Mouse (Mus musculus): ENCODE data around the gene Tmem177. TPM values are rescaled to one million over a fixed set of nuclear protein-coding genes. Genes with fewer than 3 reads are reported as not detected.
A peak's percentile ranks its signal among the peaks of the same experiment; 100 is the strongest.

Gene Tmem177
- polyA plus RNA-seq, 1 experiment: 7.5 TPM

DNA sequence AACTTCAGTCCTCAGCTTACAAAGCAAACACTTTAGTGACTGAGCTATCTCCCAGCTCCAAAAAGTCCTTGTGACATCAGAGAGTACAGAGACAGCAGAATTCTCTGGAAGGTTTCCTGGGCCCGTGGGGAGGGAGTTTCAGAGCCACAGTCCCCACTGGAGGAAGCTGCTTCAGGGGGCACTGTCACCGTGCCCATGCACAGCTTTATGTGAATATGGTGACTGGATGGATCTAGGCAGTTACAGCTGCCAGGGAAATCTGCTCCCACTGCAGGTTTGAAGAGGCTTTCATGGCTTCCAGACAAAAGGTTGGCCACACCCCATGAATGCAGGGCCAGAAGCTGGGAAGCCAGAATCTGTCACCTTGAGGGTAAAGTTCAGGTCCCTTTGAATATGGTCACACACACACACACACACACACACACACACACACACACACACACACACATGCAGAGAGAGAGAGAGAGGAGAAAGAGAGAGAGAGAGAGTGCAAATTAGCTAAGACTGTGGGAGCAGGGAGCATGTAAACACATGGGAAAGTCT lies 5.7 kb downstream of the Tmem177 start:
- TF ChIP-seq POLR2A (IDR thresholded peaks at IDR 0.05; ENCODE audit: control insufficient read depth, extremely low read depth, insufficient read depth, low read length, poor library complexity) (no peak), CTCF (IDR thresholded peaks at IDR 0.05; ENCODE audit: borderline replicate concordance, control insufficient read depth, extremely low read depth, insufficient read depth, low read length, poor library complexity) (no peak)
- H3K4me3 ChIP-seq (ENCODE audit: control insufficient read depth, insufficient read depth, low read length): no peak overlapping the region
- H3K27ac ChIP-seq (ENCODE audit: control insufficient read depth, insufficient read depth, low read length): no peak overlapping the region
- no peaks in the 10 kb centered on the region for H3K27me3 ChIP-seq (ENCODE audit: control insufficient read depth, insufficient read depth, low read length)
- WGBS: 97% methylated on average over 2 of the region's 2 CpGs
- H3K4me1 ChIP-seq (replicated peaks; ENCODE audit: control insufficient read depth, insufficient read depth, low read length): no peaks in the 10 kb centered on the region; the same call in 1 of the 2 replicates
- H3K36me3 ChIP-seq (ENCODE audit: control insufficient read depth, insufficient read depth, low read length): no peaks in the 10 kb centered on the region
- DNase-seq: no peak

GRCm38 (mm10) chr1:119903231-119903620 lies 9.8 kb downstream of the Tmem177 start:
- 60% methylated on average over 6 of the region's 6 CpGs for WGBS
- TF ChIP-seq POLR2A (IDR thresholded peaks at IDR 0.05; ENCODE audit: control insufficient read depth, extremely low read depth, insufficient read depth, low read length, poor library complexity): no peak
- TF ChIP-seq CTCF (IDR thresholded peaks at IDR 0.05; ENCODE audit: borderline replicate concordance, control insufficient read depth, extremely low read depth, insufficient read depth, low read length, poor library complexity): no peak
- H3K27ac ChIP-seq (ENCODE audit: control insufficient read depth, insufficient read depth, low read length): no peak overlapping the region

GRCm38 (mm10) chr1:119902551-119903230 lies 10.3 kb downstream of the Tmem177 start:
- Histone ChIP-seq H3K36me3 (ENCODE audit: control insufficient read depth, insufficient read depth, low read length) (no peaks in the 10 kb centered on the region), H3K27ac (ENCODE audit: control insufficient read depth, insufficient read depth, low read length) (no peak overlapping the region), H3K4me3 (ENCODE audit: control insufficient read depth, insufficient read depth, low read length) (no peak overlapping the region), H3K4me1 (replicated peaks; ENCODE audit: control insufficient read depth, insufficient read depth, low read length) (no peaks in the 10 kb centered on the region), H3K27me3 (ENCODE audit: control insufficient read depth, insufficient read depth, low read length) (no peaks in the 10 kb centered on the region)
- WGBS: 78% methylated on average over 8 of the region's 8 CpGs
- DNase-seq: no peak
- TF ChIP-seq POLR2A (IDR thresholded peaks at IDR 0.05; ENCODE audit: control insufficient read depth, extremely low read depth, insufficient read depth, low read length, poor library complexity) (no peak), CTCF (IDR thresholded peaks at IDR 0.05; ENCODE audit: borderline replicate concordance, control insufficient read depth, extremely low read depth, insufficient read depth, low read length, poor library complexity) (no peak)

More at GRCm38 (mm10) chr1:119903231-119903620, 9.8 kb downstream of the Tmem177 start:
- DNase-seq: no peak
- Histone ChIP-seq H3K4me3 (ENCODE audit: control insufficient read depth, insufficient read depth, low read length) (no peak overlapping the region), H3K4me1 (replicated peaks; ENCODE audit: control insufficient read depth, insufficient read depth, low read length) (no peaks in the 10 kb centered on the region), H3K27me3 (ENCODE audit: control insufficient read depth, insufficient read depth, low read length) (no peaks in the 10 kb centered on the region), H3K36me3 (ENCODE audit: control insufficient read depth, insufficient read depth, low read length) (no peaks in the 10 kb centered on the region)

DNA sequence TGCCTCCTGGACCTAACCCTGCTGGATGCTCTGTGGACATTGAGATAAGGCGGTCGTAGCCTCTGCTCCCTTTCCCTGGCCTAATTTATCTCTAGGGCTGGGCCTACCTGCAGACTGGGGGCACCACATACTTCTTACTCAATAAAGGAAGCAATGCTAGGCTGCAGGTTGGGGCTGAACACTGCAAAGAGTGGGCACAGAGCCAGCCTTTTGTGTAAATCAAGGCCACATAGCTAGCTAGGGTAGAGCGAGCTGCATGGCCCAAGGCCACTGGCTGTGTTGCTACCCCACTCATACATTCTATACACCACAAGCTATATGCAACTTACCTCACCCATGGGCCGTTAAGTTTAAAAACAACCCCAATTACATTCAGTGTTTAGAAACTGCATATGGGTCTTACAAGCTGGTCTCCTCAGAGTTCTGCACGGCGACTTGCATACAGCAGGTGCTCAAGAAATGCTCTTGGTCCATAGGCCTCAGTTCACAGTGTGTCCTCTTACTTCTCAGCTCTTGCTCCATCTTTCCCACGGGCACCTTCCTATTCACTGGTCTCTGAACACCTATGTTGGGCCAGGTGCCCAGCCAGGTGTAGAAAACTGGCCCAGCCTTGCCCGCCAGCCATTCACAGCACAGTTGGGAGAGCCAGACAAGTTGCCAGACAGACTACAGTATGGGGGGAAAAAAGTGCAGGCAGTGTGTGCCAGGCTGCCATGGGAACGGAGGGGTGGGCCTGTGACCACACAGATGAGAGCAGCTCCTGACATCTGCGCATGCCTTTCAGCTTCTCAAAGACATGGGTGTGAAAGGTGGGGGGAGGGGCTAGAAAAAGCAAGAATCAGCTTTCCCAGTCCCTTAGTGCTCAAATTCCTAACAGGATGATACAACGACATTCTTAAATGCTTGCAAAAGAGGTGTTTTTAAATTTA lies 13.5 kb downstream of the Tmem177 start:
- H3K36me3 ChIP-seq (ENCODE audit: control insufficient read depth, insufficient read depth, low read length): no peaks in the 10 kb centered on the region
- no peaks in the 10 kb centered on the region for H3K4me1 ChIP-seq (replicated peaks; ENCODE audit: control insufficient read depth, insufficient read depth, low read length)
- WGBS: 91% methylated on average over 11 of the region's 11 CpGs
- DNase-seq: no peak
- TF ChIP-seq POLR2A (IDR thresholded peaks at IDR 0.05; ENCODE audit: control insufficient read depth, extremely low read depth, insufficient read depth, low read length, poor library complexity) (no peak), CTCF (IDR thresholded peaks at IDR 0.05; ENCODE audit: borderline replicate concordance, control insufficient read depth, extremely low read depth, insufficient read depth, low read length, poor library complexity) (no peak)
- H3K27me3 ChIP-seq (ENCODE audit: control insufficient read depth, insufficient read depth, low read length): no peaks in the 10 kb centered on the region
- H3K27ac ChIP-seq (ENCODE audit: control insufficient read depth, insufficient read depth, low read length): no peak overlapping the region
- H3K4me3 ChIP-seq (ENCODE audit: control insufficient read depth, insufficient read depth, low read length): no peak overlapping the region

- H3K36me3 ChIP-seq (ENCODE audit: control insufficient read depth, insufficient read depth, low read length): no peaks in the 10 kb centered on the region
- no peak overlapping the region for H3K4me3 ChIP-seq (ENCODE audit: control insufficient read depth, insufficient read depth, low read length)
- TF ChIP-seq CTCF (IDR thresholded peaks at IDR 0.05; ENCODE audit: borderline replicate concordance, control insufficient read depth, extremely low read depth, insufficient read depth, low read length, poor library complexity): peak; percentile 96
- no peak for TF ChIP-seq POLR2A (IDR thresholded peaks at IDR 0.05; ENCODE audit: control insufficient read depth, extremely low read depth, insufficient read depth, low read length, poor library complexity)
- no peaks in the 10 kb centered on the region for H3K27me3 ChIP-seq (ENCODE audit: control insufficient read depth, insufficient read depth, low read length)
- 48% methylated on average over 6 of the region's 6 CpGs for WGBS
- no peaks in the 10 kb centered on the region for H3K4me1 ChIP-seq (replicated peaks; ENCODE audit: control insufficient read depth, insufficient read depth, low read length)
- peak; percentile 65 for DNase-seq
- H3K27ac ChIP-seq (ENCODE audit: control insufficient read depth, insufficient read depth, low read length): no peak overlapping the region
Measured at GRCm38 (mm10) chr1:119894936-119895335, 18.1 kb downstream of the Tmem177 start.

DNA sequence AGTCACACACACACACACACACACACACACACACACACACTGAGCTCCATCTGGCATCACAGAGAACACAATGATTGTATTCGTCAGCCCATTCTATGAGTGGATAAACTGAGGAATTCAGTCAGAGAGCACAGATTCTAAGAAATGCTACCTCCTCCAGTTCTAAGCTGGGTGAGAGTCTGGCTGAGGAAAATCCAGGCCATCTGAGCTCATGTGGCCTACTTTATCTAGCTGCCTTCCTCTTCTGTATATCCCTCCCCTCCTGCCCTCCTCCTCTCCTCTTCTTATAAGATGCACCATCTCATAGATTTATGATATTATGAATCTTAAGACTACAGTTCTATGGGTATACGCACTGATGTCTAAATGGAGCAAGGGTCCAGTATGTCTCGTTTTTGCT lies 19.4 kb downstream of the Tmem177 start:
- H3K27ac ChIP-seq (ENCODE audit: control insufficient read depth, insufficient read depth, low read length): no peak overlapping the region
- no peaks in the 10 kb centered on the region for H3K4me1 ChIP-seq (replicated peaks; ENCODE audit: control insufficient read depth, insufficient read depth, low read length)
- TF ChIP-seq POLR2A (IDR thresholded peaks at IDR 0.05; ENCODE audit: control insufficient read depth, extremely low read depth, insufficient read depth, low read length, poor library complexity) (no peak), CTCF (IDR thresholded peaks at IDR 0.05; ENCODE audit: borderline replicate concordance, control insufficient read depth, extremely low read depth, insufficient read depth, low read length, poor library complexity) (no peak)
- no peaks in the 10 kb centered on the region for H3K27me3 ChIP-seq (ENCODE audit: control insufficient read depth, insufficient read depth, low read length)
- WGBS: 90% methylated on average over 3 of the region's 3 CpGs
- no peak for DNase-seq
- no peak overlapping the region for H3K4me3 ChIP-seq (ENCODE audit: control insufficient read depth, insufficient read depth, low read length)
- no peaks in the 10 kb centered on the region for H3K36me3 ChIP-seq (ENCODE audit: control insufficient read depth, insufficient read depth, low read length)

All from thymus, adult 2 months (tissue).